Mouse (Mus musculus) small intestine, adult 2 months (tissue): ENCODE results near the gene Serp2. TPM values are rescaled to one million over a fixed set of nuclear protein-coding genes. Genes with fewer than 3 reads are reported as not detected.

Experiments
- H3K27ac ChIP-seq: fragments of 200-500 bp; 2 replicates; pipeline ENCODE4 v1.5.1; 2012; ENCODE audit warnings: low read depth, low read length, control low read depth, inconsistent platforms; ENCODE audit not compliant: insufficient read depth
- H3K27me3 ChIP-seq: fragments of 200-500 bp; 2 replicates; pipeline ENCODE4 v1.6.1; 2012; ENCODE audit warnings: mild to moderate bottlenecking, moderate library complexity, low read length, inconsistent platforms; ENCODE audit not compliant: control insufficient read depth, insufficient read depth
- H3K36me3 ChIP-seq: fragments of 200-500 bp; 2 replicates; pipeline ENCODE4 v1.6.1; 2012; ENCODE audit warnings: mild to moderate bottlenecking, low read length, control low read depth, inconsistent platforms; ENCODE audit not compliant: control insufficient read depth, insufficient read depth
- H3K4me1 ChIP-seq: fragments of 200-500 bp; 2 replicates; pipeline ENCODE4 v1.6.1; 2012; ENCODE audit warnings: low read length, inconsistent platforms, mixed read lengths; ENCODE audit not compliant: control insufficient read depth, insufficient read depth, insufficient read length
- H3K4me3 ChIP-seq: fragments of 200-500 bp; 2 replicates; pipeline ENCODE4 v1.5.1; 2012; ENCODE audit warnings: low read depth, mild to moderate bottlenecking, control low read depth, inconsistent platforms, low read length, moderate library complexity
- CTCF ChIP-seq: fragments of 200-500 bp; IDR thresholded peaks from 2 replicates; pipeline ENCODE4 v1.5.1; 2012; ENCODE audit warnings: low read depth, mild to moderate bottlenecking, control low read depth, inconsistent platforms, low read length, moderate library complexity, mixed read lengths; ENCODE audit not compliant: insufficient replicate concordance, insufficient read length; ENCODE audit errors: extremely low read depth
- POLR2A ChIP-seq: fragments of 200-500 bp; IDR thresholded peaks from 2 replicates; pipeline ENCODE4 v1.6.1; 2012; ENCODE audit warnings: low read depth, mild to moderate bottlenecking, control low read depth, inconsistent platforms, low read length, moderate library complexity
- WGBS: fragments of 180-500 bp; shearing (Covaris S2); methylation state at CpG from one replicate; pipeline ENCODE4 v1.1.7; 2018; 5-methylcytosine and 5-hydroxymethylcytosine counted together
- polyA plus RNA-seq: library from polyadenylated mRNA; depleted of rRNA; stranded (reverse); fragments of >200 nt; gene quantifications from 2 replicates; pipeline ENCODE4 v1.2.3, GENCODE M21; 2012; rRNA removed

Serp2 gene
- polyA plus RNA-seq, 1 experiment: 2.0 TPM

DNA sequence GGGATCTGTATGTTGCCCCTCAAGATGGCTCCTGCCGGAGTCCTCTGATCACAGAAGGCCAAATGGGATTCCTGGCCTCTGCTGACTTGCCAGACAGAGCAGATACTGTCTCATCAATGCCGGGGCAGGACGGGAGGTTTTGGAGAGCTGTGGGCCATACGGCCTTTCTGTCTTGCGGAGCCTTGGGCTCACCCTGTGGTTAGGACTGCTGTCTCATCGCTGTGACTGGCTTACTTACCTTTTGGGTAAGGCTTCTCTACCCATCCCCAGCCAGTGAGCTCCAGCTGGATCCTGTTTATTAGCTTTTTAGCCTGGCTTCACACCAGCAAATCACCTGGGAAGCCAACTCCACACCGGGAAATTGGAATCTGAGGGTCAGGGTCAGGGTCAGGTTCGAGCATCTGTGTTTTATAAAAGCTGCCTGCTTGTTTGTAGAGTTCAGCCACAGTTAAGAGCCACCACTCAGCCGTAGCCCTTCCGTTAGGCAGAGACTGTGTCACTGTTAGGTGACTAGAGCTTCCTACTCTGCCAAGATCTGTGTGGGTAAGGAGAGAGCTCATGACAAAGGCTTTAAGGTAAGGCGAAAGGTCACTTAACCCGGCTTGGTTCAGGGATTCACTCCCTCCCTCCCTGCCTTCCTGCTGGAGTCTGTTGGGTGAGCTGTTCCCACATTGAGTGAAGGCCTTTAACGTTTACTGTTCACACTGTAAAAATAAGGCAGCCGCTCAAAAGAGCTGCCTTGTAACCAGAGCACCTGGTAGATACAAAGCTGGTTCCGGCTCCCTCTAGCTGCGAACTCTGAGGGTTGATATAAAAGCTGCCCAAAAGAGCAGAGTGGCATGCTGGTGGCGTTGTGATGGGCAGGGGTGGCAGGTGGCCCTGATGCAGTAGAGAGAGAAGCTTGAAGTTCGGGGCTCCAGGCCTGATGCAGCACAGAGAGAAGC lies 68.3 kb downstream of the Serp2 start:
- H3K27ac ChIP-seq: peak overlapping the region; percentile 91
- no peak; the same call in 1 of the 2 replicates for TF ChIP-seq POLR2A
- peak; percentile 32; the same call in 1 of the 2 replicates for TF ChIP-seq CTCF

DNA sequence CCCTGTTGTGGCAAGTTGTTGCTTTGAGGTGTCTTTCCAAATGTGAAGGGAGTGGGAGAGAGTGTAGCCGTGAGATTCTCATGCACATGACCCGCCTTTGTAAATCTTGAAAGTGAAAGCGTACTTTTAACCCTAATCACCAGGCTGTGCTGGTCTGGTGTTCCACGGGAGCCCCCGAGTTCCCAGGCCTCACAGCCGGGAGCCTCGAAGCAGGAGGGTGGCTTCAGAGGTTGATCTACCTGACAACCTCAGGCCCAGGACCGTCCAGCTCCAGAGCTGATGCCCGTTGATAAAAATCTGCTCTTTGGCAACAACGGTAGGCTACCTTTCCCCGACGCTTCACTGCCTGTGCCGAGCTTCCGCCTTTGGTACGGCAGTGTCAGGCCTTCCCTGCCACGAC lies 69.1 kb downstream of the Serp2 start:
- peak overlapping the region; percentile 91 for H3K27ac ChIP-seq
- no peaks in the 10 kb centered on the region for H3K36me3 ChIP-seq
- 30% methylated on average over 16 of the region's 16 CpGs for WGBS
- no peaks in the 10 kb centered on the region for H3K27me3 ChIP-seq
- peaks cover 8% of the 10 kb centered on the region for H3K4me1 ChIP-seq
- peak overlapping the region; percentile 74 for H3K4me3 ChIP-seq
- TF ChIP-seq CTCF (no peak), POLR2A (peak; percentile 58)

More for the DNA sequence above, 68.3 kb downstream of the Serp2 start:
- H3K4me1 ChIP-seq: peaks cover 8% of the 10 kb centered on the region
- H3K4me3 ChIP-seq: peak overlapping the region; percentile 74
- H3K27me3 ChIP-seq: no peaks in the 10 kb centered on the region
- 38% methylated on average over 18 of the region's 18 CpGs for WGBS
- H3K36me3 ChIP-seq: no peaks in the 10 kb centered on the region

DNA sequence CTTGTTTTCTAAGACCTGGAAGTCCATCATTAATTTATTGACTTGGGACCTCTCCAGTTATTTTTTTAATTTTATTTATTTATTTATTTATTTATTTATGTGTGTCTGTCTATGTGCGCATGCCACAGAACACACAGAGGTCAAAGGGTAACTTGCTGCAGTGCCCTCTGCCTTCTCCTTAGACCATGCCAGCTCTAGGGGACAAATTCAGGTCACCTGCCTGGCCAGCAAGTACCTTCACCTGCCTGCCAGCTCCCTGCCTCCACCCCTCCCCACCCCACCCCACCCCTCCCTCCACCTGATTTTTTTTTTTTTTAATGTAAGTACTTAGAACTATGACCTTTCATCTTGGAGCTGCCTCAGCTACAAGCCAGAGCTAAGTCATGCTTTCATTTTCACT lies 73.0 kb downstream of the Serp2 start:
- H3K4me3 ChIP-seq: no peak overlapping the region
- no peaks in the 10 kb centered on the region for H3K27me3 ChIP-seq
- H3K36me3 ChIP-seq: no peaks in the 10 kb centered on the region
- no peak overlapping the region for H3K27ac ChIP-seq
- H3K4me1 ChIP-seq: peaks cover 12% of the 10 kb centered on the region
- TF ChIP-seq CTCF: no peak
- TF ChIP-seq POLR2A: no peak
- WGBS: 31% methylated on average over 1 of the region's 1 CpGs

Other genes starting within 250 kb of the Serp2 start
- 121 and 254 TPM in 2 replicates for gene Tsc22d1, start 141.9 kb downstream of the Serp2 start, polyA plus RNA-seq